Mouse (Mus musculus) embryonic facial prominence, embryonic 12.5 days (tissue): Measurements from ENCODE around the gene Sergef. TPM values are rescaled to one million over a fixed set of nuclear protein-coding genes. Genes with fewer than 3 reads are reported as not detected.
"Not testable (repeated sequence)": the region's sequence is repeated elsewhere in the genome, so short reads cannot be mapped to it uniquely, and the experiment has no call there.

Experiments
- ATAC-seq: fragments of 200-750 bp; cut with Nextera tagmentation; 2 replicates; pipeline ENCODE4 v1.8.0; 2017; ENCODE audit not compliant: insufficient number of reproducible peaks, insufficient read depth, low FRiP score, low TSS enrichment
- H3K27ac ChIP-seq: fragments of 300-500 bp; sonication (generic); 2 replicates; pipeline ENCODE4 v1.5.1; 2016; ENCODE audit warnings: mild to moderate bottlenecking
- H3K27me3 ChIP-seq: fragments of 300-500 bp; sonication (generic); 2 replicates; pipeline ENCODE4 v1.6.1; 2016; ENCODE audit warnings: mild to moderate bottlenecking, moderate library complexity
- H3K36me3 ChIP-seq: fragments of 300-500 bp; sonication (generic); 2 replicates; pipeline ENCODE4 v1.6.1; 2016; ENCODE audit warnings: mild to moderate bottlenecking
- H3K4me1 ChIP-seq: fragments of 300-500 bp; sonication (generic); 2 replicates; pipeline ENCODE4 v1.6.1; 2016
- H3K4me2 ChIP-seq: fragments of 300-500 bp; sonication (generic); replicated peaks from 2 replicates; pipeline ENCODE4 v1.6.1; 2016; ENCODE audit warnings: mild to moderate bottlenecking, moderate library complexity
- H3K4me3 ChIP-seq: fragments of 300-500 bp; sonication (generic); 2 replicates; pipeline ENCODE4 v1.5.1; 2016; ENCODE audit warnings: mild to moderate bottlenecking
- H3K9ac ChIP-seq: fragments of 300-500 bp; sonication (generic); 2 replicates; pipeline ENCODE4 v1.6.1; 2016; ENCODE audit warnings: mild to moderate bottlenecking, moderate library complexity
- H3K9me3 ChIP-seq: fragments of 300-500 bp; sonication (generic); 2 replicates; pipeline ENCODE4 v1.6.1; 2016; ENCODE audit warnings: mild to moderate bottlenecking, moderate library complexity
- WGBS: fragments of 180-500 bp; shearing (Covaris S2); methylation state at CpG from one replicate; pipeline ENCODE4 v1.1.7; 2016; 5-methylcytosine and 5-hydroxymethylcytosine counted together
- polyA plus RNA-seq: library from polyadenylated mRNA; unstranded; fragments of >200 nt; fragmentation: Nextera tagmentation; extraction: Ambion mirVana; gene quantifications from 2 replicates; pipeline ENCODE4 v1.2.1, GENCODE M21; 2016

Sergef gene
- polyA plus RNA-seq, 1 experiment from 2014 or later = 14.1 TPM

DNA sequence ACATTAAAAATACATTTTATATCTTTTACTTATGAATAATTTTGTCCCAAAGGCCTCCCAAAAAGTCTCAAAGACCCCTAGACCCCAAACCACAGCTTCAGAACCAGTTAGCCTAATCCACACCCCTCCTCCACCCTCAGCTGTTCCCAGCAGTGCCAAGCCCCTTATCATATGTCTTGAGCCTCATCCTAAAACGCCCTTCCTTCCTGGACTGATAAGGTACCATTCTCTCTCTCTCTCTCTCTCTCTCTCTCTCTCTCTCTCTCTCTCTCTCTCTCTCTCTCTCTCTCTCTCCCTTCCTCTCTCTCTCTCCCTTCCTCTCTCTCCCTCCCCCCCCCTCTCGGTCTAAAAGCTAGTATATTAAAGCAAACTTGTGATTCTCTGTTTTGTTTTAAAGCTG, 12.7 kb upstream of the Sergef start:
- WGBS = 69% methylated on average over 2 of the region's 2 CpGs

DNA sequence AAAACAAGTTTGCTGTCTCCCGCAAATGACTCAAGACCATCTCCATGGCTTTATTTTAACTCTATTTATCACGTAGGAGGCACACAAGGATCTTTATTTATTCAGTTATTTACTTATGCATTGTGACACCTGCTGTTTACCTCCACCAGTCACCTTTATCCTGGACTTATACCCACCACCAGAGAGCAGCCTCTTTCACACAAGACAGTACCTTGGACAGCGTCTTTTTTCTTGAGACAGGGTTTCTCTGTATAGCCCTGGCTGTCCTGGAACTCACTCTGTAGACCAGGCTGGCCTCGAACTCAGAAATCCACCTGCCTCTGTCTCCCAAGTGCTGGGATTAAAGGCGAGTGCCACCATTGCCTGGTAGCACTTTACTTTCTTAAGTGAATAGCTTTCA, 10.6 kb upstream of the Sergef start:
- H3K9me3 ChIP-seq, H3K4me3 ChIP-seq, H3K4me1 ChIP-seq, ATAC-seq, H3K27ac ChIP-seq, H3K27me3 ChIP-seq, H3K4me2 ChIP-seq, H3K36me3 ChIP-seq, H3K9ac ChIP-seq: not testable (repeated sequence)
- 51% methylated on average over 5 of the region's 5 CpGs for WGBS

More for the DNA sequence above, 12.7 kb upstream of the Sergef start:
- H3K4me3 ChIP-seq = no peak overlapping the region
- H3K9ac ChIP-seq = no peak overlapping the region
- H3K36me3 ChIP-seq = no peaks in the 10 kb centered on the region
- ATAC-seq = no peak
- H3K4me2 ChIP-seq = no peak overlapping the region
- H3K27me3 ChIP-seq = 0 out of 2 replicates have a peak, but pooled peaks cover 3% of the 10 kb centered on the region
- no peak overlapping the region for H3K27ac ChIP-seq
- H3K4me1 ChIP-seq = no peaks in the 10 kb centered on the region
- H3K9me3 ChIP-seq = no peaks in the 10 kb centered on the region

DNA sequence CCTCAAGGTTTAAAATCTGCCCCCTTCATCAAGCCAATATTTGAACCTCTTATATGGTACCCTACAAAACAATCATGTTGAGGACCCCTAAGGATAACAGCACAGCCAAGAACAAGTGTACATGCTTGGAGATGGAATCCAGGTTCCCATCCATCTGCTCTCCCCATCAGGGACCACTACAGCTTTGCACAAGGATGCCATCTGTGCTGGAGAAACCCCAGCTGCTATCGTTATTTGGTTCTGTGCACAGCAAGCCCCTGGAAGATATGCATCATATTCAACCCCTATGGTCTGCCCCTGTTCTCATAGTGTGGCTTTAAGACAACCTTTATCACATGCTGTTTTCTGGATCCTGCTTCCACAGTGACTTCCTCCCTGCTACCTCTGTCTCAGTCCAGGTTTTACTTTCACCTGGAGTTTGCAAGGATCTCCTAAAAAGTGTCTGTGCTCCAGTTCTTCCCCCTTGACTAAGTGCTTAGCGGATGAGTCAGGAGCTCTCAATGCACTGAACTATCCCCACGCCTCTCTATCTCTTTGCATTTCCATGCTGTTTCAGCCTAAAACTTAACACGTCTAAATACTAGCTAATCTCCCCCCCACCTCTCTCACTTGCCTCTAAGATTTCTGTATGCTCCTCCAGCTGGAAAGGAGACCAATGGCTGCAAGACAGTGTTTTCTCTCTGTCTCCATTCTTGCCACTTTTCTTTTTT, 9.0 kb upstream of the Sergef start:
- no peaks in the 10 kb centered on the region for H3K36me3 ChIP-seq
- H3K27ac ChIP-seq = no peak overlapping the region
- 0 out of 2 replicates have a peak, but pooled peaks cover 3% of the 10 kb centered on the region for H3K27me3 ChIP-seq
- H3K4me3 ChIP-seq = no peak overlapping the region
- H3K9ac ChIP-seq = no peak overlapping the region
- H3K9me3 ChIP-seq = no peaks in the 10 kb centered on the region
- no peak for ATAC-seq
- no peaks in the 10 kb centered on the region for H3K4me1 ChIP-seq
- H3K4me2 ChIP-seq = no peak overlapping the region
- WGBS = 72% methylated on average over 4 of the region's 4 CpGs

DNA sequence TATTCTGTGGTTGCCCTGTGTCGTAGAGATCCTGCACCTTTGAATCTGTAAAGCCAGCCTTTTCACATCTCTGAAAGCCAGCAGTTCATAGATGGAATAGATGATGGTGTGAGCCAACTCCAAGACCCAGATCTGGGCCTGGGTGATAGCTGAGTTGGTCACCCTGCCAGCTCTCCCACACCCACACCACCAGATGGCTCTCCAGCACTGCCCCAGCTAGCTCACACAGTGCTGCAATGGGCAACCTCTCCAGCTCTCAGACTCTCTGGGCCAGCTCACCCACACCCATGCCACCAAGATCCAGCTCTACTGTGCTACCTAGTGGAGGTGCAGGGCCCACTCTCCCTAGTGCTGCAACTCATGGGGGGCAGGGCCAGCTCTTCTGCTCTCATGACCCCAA, 3.6 kb upstream of the Sergef start:
- Histone ChIP-seq H3K4me1 (peaks cover 10% of the 10 kb centered on the region; the same call in 1 of the 2 replicates), H3K27me3 (peaks cover 12% of the 10 kb centered on the region; the same call in 1 of the 2 replicates), H3K36me3 (no peaks in the 10 kb centered on the region), H3K9ac (no peak overlapping the region), H3K4me2 (no peak overlapping the region), H3K4me3 (no peak overlapping the region), H3K27ac (no peak overlapping the region), H3K9me3 (no peaks in the 10 kb centered on the region)
- ATAC-seq = no peak
- 85% methylated on average over 1 of the region's 1 CpGs for WGBS

DNA sequence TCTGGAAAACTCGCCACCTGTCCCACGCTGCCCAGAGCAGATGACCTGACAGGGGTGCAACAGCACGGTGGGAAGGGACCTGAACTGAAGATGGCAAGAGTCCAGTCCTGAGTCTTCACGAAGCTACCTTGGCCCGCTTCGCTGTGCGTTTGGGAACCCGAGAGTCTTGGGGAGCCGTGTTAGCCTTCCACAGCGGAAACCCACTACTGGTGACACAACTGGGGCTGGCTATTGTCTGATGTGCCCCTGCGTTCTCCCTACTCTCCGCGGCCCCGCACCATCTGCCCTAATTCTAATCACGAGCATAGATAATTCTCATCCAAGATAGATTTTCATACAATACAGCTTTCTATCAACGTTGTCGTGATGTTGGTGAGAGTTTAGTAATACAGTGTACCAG, 455 bp upstream of the Sergef start:
- WGBS = 16% methylated on average over 17 of the region's 17 CpGs
- Histone ChIP-seq H3K4me1 (peaks cover 11% of the 10 kb centered on the region; the same call in 1 of the 2 replicates), H3K9me3 (no peaks in the 10 kb centered on the region), H3K36me3 (no peaks in the 10 kb centered on the region), H3K27ac (no peak overlapping the region), H3K27me3 (peaks cover 8% of the 10 kb centered on the region; the same call in 1 of the 2 replicates), H3K9ac (peak overlapping the region; percentile 66), H3K4me2 (peak overlapping the region; percentile 86), H3K4me3 (peak overlapping the region; percentile 64)
- peak; percentile 8; the same call in 1 of the 2 replicates for ATAC-seq

DNA sequence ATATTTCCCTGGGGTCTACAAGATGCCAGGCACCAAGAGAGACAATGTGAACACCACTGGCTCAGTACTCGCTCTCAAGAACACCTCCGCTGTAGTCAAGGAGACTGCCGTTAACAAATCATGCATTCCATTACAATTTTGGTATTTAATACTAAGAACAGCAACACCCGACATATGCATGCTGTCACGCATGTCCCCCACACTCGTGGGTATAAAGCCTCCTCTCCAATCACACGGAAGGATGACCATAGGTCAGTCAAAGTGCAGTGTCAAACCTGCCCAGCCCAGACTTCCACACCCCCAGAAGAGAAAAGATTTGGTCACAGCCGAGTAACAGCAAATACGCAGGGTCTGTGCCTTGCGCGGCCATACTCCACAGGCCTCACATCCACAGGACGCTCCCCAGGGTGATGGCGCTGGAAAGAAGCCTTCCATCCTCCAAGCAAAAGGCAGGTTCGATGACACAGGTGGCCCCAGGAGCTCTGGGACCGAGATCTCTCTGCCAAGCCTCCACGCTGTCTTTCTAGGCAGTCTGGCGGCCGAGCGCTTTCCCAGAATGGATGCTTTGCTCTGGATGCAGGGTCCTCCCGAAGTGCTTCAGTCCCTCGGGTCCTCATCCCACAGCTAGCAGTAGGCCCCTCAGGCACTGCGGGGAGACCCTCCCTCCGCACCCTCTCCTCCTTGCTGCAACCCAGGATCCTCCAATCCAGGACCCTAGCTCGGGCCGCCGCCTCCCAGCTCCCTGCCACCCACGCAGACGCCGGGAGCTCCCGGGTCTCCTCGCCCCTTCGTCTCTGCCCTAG, 517 bp downstream of the Sergef start:
- H3K4me3 ChIP-seq = peak overlapping the region; percentile 64
- H3K27ac ChIP-seq = peak overlapping the region; percentile 14; the same call in 1 of the 2 replicates
- H3K27me3 ChIP-seq = peaks cover 8% of the 10 kb centered on the region; the same call in 1 of the 2 replicates
- ATAC-seq = peak; percentile 19; the same call in 1 of the 2 replicates
- H3K4me2 ChIP-seq = peak overlapping the region; percentile 86
- no peaks in the 10 kb centered on the region for H3K36me3 ChIP-seq
- peak overlapping the region; percentile 66 for H3K9ac ChIP-seq
- H3K4me1 ChIP-seq = peaks cover 11% of the 10 kb centered on the region; the same call in 1 of the 2 replicates
- H3K9me3 ChIP-seq = no peaks in the 10 kb centered on the region
- WGBS = 8% methylated on average over 32 of the region's 32 CpGs

DNA sequence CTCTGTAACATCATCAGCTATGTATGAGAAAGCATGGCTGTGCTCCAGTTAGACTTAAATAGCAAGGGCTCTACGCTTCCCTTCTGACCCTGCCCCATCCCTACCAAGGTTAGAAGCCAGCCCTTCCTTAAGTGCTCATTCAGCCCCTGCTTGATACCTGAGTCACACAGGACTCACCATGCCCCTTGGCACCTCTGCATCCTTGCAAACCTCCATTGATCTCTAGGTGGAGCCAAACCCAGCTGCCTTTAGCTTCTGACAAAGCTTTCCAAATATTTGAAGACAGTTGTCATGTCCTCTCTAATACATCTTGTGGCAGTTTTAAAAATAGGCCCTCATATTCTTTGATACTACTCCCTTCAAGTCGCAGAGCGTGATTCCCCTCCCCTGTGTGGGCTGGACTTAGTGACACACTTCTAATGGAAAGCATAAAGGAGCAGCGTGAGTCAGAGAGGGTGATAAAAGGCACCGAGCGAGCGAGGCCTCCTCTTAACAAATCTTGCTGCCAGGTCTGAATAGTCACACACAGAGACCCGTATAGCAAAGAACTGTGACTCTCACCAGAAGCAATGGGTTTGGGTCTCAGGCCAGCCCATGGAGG, 11.1 kb downstream of the Sergef start:
- Histone ChIP-seq H3K4me1 (no peaks in the 10 kb centered on the region), H3K27ac (no peak overlapping the region), H3K9me3 (no peaks in the 10 kb centered on the region), H3K27me3 (no peaks in the 10 kb centered on the region), H3K36me3 (0 out of 2 replicates have a peak, but pooled peaks cover 7% of the 10 kb centered on the region), H3K4me3 (no peak overlapping the region), H3K4me2 (no peak overlapping the region), H3K9ac (no peak overlapping the region)
- ATAC-seq = no peak
- 81% methylated on average over 8 of the region's 8 CpGs for WGBS

DNA sequence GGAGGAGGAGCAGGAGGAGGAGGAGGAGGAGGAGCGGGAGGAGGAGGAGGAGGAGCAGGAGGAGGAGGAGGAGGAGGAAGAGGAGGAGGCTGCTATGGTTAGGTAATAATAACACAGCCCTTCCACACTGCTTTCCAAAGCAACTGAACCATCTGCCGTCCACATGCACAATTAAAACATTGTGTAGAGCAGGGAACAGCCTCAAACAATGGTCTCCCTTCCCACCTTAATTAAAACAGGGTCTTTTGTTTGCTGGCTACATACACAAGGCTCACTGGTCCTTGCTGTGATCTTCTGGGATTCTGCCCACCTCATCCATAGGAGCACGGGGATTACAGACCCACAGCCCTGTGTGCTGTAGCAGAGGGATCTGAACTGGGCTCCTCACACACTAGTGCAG, 15.6 kb downstream of the Sergef start:
- H3K27ac ChIP-seq = no peak overlapping the region
- ATAC-seq = no peak
- H3K4me1 ChIP-seq = no peaks in the 10 kb centered on the region
- H3K27me3 ChIP-seq = no peaks in the 10 kb centered on the region
- no peaks in the 10 kb centered on the region for H3K9me3 ChIP-seq
- H3K36me3 ChIP-seq = peaks cover 3% of the 10 kb centered on the region; the same call in 1 of the 2 replicates
- H3K4me3 ChIP-seq = no peak overlapping the region
- no peak overlapping the region for H3K9ac ChIP-seq
- WGBS = 55% methylated on average over 2 of the region's 3 CpGs
- H3K4me2 ChIP-seq = no peak overlapping the region

DNA sequence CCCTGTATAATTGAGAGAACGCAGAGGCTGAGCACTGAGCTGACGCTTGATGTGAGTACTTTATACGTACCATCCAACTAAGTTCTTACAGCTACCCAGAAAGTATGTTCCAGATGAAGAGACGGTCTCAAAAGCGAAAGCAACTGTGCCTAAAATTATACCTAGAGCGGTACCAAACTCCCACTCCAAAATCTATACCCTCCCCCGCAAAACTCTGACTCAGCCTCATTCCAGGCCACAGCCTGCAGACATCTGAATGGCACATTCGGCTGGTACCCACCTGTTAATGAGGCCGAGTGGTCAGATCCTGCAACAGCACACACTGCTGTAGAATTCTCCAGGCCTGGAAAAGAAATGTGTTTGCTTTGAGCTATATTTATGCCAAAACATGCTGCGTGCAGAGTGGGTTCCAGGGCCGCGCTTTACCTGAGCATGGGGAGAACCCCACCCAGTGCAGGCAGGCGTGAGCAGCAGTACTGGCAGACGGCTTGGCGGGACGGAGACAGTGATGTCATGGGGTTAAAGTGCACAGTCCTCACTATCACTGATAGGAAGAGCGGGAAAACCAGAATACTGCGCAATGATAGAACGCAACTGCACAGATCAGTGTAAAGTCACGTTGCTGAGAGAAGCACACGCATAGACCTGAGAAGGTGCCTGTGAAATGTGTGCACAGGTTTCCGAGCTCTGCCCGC, 21.0 kb downstream of the Sergef start:
- H3K4me3 ChIP-seq = no peak overlapping the region
- H3K27ac ChIP-seq = no peak overlapping the region
- ATAC-seq = no peak
- 91% methylated on average over 23 of the region's 23 CpGs for WGBS
- H3K27me3 ChIP-seq = no peaks in the 10 kb centered on the region
- no peak overlapping the region for H3K4me2 ChIP-seq
- no peak overlapping the region for H3K9ac ChIP-seq
- H3K9me3 ChIP-seq = no peaks in the 10 kb centered on the region
- H3K36me3 ChIP-seq = peaks cover 3% of the 10 kb centered on the region; the same call in 1 of the 2 replicates
- no peaks in the 10 kb centered on the region for H3K4me1 ChIP-seq

DNA sequence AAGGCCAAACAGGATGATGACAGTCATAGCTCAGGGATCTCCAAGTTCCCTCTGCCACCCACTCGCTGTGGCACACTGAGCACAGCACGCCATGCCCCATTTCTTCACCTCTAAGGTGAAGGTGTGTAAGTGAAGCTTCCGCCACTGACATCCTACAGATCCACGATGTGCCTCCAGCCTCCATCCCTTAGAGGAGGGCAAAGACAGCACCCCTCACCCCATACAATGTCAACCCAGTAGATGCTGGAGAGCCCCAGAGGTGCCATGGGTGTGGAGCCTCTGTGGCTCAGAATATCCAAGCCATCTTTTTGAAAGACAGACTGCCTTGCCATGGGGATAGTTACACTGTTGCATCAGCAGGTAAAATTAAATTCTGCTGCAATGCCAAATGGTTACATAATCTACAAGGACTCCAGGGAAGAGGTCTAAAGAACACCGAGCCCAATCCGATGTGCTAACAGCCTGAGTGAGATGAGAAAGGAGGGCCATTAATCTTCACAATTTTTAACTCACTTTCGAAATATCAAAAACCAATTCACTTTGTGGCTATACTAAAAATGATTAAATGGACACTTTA, 23.1 kb downstream of the Sergef start:
- Histone ChIP-seq H3K4me2 (no peak overlapping the region), H3K27ac (no peak overlapping the region), H3K36me3 (peaks cover 3% of the 10 kb centered on the region; the same call in 1 of the 2 replicates), H3K4me1 (no peaks in the 10 kb centered on the region), H3K27me3 (no peaks in the 10 kb centered on the region), H3K9ac (no peak overlapping the region), H3K9me3 (no peaks in the 10 kb centered on the region), H3K4me3 (no peak overlapping the region)
- 90% methylated on average over 7 of the region's 7 CpGs for WGBS
- no peak for ATAC-seq
